Mouse (Mus musculus): ENCODE measurements at regions not wholly inside any gene's neighbourhood (a gene's known extent, or its start where the extent isn't known, plus 50 kb on each side); places are given as distances from the start of the nearest gene placed in this dataset.

GRCm38 (mm10) chr10:119016104-119016503 is 146.1 kb upstream of the Dyrk2 start:
- DNase-seq (ENCODE audit: low spot score): no peak

DNA sequence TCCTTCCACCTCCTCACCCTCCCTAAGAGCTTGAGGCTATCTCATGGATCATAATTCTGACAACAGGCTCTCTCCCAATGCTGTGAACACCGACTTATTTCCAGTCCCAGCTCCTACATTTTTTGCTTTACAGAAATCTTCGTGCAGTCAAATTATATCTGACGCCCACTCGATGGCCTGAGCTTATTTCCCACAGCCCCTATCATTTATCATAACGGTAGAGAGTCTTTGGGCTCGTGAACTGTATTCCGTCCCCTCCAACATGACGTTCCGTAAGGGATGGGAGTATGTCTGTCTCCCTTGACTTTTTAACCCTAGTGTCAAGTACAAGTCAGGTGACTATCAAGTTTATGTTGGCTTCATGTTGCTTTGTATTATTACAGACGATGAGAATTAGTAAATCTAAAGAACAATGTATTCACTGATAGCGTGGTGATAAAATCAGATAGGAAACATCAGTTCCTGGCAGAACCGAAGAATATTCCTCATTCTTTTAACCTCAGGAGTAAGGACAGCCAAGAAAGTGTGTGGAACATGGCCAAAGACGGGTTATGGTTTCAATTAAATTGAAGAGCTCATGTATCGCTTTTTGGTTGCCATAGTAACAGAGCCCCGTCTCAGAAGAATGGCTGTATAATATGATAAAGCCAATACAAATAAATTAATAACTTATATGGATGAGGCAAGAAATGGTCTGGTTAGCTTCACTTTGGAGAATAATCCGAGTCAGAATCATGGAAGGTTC is 145.5 kb upstream of the Dyrk2 start:
- DNase-seq (ENCODE audit: low spot score): no peak

DNA sequence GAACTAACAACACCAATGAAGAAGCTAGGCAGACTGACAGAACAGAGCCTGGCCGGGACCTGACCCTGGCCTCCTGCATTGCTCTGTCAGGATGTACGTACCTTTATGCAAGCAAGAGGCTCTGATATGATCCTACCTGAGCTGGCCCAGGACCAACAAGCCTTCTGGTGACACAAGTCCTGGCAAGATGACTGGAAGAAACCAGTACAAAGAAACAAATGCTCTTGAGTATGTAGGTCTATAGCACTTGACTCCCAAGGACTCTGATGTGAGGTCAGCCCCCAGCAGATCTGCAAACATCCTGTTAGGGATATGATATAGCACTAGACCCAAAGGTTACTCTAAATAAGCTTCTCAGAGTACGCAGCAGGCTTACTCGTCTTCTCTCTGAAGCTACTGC is 144.7 kb upstream of the Dyrk2 start:
- DNase-seq (ENCODE audit: low spot score): no peak

DNA sequence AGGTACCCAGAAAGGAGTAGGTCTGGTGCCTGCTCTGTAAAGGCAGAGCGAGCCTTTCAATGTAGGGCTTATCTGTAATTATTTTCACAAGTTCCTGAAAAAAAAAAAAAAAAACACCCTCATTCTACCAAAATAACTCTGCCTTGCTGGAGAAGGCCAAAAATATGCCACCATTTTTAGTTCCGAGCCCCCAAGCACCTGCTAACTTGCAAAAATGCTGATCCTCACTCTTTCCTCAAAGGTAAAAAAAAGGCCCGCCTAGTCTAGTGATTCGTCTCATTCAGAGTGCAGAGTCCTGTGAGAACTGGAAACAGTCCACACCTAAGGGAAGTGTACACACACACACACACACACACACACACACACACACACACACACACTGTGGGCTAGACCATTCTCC is 143.7 kb upstream of the Dyrk2 start:
- no peak for DNase-seq (ENCODE audit: low spot score)

DNA sequence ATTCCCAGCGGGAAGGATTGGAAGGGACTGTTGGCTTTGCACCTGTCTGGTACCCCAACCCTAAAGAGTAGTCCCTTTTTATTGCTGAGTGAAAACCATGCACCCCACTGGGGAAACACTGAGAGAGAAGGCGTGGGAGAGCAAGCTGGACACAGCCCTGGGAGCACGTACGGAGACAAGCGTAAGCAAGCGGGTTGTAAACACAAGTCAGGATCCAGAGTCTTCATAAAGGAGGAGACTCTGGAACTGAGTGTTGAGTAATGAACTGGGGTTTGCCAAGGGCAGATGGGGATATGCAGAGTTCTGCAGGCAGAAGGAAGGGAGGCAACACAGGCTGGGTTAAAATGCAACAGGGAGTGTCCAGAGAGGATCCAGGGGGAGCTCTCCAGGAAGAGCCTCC is 141.5 kb upstream of the Dyrk2 start:
- no peak for DNase-seq (ENCODE audit: low spot score)

DNA sequence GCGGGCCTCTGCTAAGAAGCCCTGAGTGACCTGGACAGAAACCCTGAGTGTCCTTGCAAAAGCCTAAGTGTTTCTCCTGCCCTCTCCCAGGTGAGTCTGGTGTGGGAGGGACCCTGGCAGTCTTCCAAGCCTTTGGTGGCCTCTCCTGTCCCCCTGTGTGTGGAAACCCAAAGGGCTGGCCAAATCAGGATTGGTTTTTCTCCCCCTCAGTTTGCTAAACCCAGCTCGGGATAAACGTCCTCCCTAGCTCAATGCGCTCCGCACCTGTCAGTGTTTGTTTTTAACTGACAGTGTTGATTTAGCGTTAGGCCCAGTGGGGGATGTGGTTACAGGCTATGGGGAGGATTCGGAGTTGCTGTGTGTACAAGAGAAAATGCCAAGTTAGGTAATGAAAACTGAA is 140.9 kb upstream of the Dyrk2 start:
- DNase-seq (ENCODE audit: low spot score): no peak

GRCm38 (mm10) chr10:119006866-119007575 is 137.0 kb upstream of the Dyrk2 start:
- no peak for DNase-seq (ENCODE audit: low spot score)

GRCm38 (mm10) chr10:119005491-119005890 is 135.5 kb upstream of the Dyrk2 start:
- no peak for DNase-seq (ENCODE audit: low spot score)

DNA sequence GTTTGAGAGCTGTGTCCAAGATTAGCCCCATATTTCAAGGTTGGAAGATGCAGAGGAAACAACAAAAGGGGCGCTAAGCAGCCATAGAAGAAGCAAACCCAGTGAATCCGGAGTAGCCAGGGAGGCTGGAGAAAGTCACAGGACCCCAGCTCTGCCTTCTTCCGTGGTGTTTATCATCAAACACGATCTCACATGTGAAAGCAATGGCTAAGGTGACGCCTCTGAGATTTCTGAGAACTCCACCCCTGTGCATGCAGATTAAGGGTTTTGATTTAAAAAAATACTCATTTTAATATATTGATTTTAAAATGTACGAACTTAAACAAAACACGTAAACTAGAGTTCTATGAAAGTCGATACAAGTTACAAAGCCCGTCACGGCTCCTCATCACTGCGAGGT is 134.4 kb upstream of the Dyrk2 start:
- DNase-seq (ENCODE audit: low spot score): no peak

DNA sequence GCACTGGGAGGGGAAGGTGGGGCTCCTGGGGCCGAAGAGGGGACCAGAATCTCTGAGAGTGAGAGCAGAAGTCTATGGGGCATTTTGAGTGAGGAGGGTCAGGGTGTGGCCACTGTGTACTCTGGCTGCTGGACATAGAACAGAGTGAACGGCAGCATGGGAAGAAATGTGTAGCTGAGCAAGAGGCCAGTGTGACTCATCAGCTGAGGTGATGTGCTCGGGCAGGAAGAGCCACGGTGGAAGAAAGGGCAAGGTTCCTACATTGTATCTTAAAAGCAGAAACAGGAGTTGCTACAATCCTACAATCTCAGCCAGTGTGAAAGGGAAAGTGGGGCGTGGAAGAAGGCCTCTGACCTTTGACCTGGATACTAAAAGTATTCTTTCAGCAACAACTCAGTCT is 133.8 kb upstream of the Dyrk2 start:
- DNase-seq (ENCODE audit: low spot score): no peak

- no peak for DNase-seq (ENCODE audit: low spot score)
These were observed 133.0 kb upstream of the Dyrk2 start for GRCm38 (mm10) chr10:119003042-119003441.

DNA sequence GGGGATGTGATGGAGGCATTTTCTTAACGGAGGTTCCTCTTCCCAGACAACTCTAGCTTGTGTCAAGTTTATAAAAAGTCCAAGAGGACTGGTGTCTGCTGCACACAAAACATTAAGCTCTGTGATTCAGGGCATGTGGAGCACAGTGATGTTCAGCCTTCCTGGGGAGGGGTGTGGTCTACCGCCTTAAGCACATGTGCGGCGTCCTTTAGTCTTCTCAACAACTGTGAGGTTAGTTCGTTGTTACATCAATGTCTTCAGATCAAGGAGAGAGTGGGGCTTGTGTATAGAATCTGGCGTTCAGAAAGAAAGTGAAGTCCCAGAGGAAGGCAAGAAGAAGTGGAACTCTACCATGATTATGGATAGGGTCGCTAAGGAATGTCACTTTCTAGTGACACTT is 131.9 kb upstream of the Dyrk2 start:
- no peak for DNase-seq (ENCODE audit: low spot score)

GRCm38 (mm10) chr10:119001000-119001780 is 131.2 kb upstream of the Dyrk2 start:
- no peak for DNase-seq (ENCODE audit: low spot score)

DNA sequence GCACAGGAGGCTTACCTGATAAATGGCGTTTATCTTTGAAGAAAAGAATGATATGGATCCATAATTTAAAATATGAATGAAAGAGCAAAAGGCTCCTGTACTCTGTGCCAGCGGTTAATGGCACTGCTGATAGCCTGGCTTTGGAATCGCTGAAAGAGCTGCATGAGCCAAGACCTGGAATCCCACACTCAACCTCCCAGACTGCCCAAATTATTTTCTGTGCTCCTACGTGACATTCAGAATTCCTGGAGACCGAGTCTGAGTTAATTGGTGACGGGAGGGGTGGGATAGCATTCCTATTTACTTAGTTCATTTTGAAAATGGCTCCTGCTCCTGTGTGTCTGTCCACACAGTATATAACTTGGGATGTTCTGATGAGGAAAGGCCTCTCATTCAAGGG is 129.0 kb upstream of the Dyrk2 start:
- DNase-seq (ENCODE audit: low spot score): no peak

GRCm38 (mm10) chr10:118997034-118997433 is 127.0 kb upstream of the Dyrk2 start:
- DNase-seq (ENCODE audit: low spot score): no peak

DNA sequence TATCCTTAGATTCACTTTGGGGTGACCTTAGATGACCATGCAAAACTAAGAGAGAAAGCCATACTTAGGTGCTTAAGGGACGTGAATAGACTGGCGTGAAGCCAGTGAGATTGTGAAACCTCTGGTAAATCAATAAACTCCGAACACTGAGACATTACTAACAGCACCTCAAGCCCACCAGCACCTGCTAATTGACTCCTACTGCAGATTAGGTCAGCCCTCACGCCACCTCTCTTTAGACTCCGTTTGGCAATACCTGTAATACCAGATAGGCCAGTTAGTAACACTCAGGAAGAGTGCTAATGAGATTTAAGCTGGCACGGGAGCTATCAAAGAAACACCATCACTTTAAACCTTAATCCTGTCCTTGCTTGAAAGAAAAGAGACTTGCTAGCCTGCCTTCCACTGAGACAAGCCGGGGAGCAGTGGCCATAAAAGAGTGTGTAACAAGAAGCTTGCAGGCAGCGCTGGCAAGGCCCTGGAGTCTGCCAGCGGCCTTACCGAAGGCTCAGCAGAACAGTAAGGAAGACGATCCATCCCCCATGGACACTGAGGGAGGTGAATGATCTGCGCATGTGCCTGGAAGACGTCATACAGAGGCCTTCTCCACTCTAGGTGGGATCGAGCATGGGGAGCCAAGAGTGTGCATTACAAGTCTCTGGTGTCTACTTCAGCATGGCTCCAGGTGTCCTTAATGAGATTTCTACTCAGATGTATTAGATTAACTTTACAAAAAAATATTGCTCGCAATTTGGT is 124.0 kb upstream of the Dyrk2 start:
- DNase-seq (ENCODE audit: low spot score): no peak

DNA sequence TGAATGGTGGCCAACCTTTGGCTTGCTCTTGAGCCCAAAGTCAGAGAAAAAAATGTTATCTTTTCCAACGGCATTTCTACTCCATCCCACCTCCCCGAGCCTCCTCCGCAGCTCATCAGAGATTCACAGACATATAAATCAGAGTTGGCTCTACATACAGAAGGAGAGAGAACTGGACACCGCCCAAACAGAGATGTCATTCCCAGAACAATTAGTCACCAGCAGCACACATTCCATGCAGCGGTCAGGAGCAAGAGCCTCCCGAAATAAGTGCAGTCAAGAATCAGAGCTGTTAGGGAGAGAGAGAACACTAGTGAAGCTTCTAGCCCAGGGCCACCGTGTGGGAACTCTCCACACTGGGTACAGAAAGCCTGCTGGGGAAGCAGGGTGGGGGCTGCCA is 121.2 kb upstream of the Dyrk2 start:
- no peak for DNase-seq (ENCODE audit: low spot score)

- DNase-seq (ENCODE audit: low spot score): no peak
These were observed 120.5 kb upstream of the Dyrk2 start for GRCm38 (mm10) chr10:118990500-118990899.

GRCm38 (mm10) chr10:118989812-118990211 is 119.8 kb upstream of the Dyrk2 start:
- no peak for DNase-seq (ENCODE audit: low spot score)

DNA sequence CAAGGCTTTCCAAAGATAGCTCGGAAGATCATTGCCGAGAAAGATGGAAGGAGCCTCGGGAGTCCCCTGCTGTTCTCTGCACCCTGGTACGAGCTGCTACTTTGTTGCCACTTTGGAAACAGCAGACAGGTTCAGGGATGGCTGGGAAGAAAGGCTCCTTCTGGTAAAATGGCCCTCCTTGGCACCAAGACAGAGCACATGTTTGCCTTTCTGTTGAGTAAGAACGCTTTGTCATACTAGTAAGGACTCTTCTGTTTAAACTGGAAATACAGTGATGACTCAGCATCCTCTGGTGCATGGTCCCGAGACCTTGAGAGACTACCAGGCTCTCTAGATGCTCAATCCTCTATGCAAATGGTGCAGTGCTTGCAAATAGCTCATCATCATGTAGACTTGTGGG is 118.2 kb upstream of the Dyrk2 start:
- DNase-seq (ENCODE audit: low spot score): no peak

DNA sequence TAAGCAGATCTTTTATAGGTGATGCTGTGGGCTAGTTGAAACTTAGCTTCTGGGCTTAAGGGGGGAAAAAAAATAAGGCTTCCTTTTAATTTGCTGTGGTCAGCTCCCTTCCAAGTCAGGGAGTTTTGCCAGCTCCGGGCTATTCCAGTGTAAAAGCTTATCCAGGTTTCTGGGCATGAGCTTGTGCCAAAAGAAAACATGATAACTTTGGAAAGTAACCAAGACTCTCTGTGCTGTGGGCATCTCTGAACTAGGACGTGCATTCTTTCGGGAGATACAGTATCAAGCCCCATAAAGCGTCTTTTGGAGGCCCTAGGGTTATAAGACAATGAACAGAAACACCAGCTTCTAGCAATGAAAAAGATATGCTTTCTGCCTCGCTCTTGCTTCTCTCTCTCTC is 114.6 kb upstream of the Dyrk2 start:
- DNase-seq (ENCODE audit: low spot score): no peak

DNA sequence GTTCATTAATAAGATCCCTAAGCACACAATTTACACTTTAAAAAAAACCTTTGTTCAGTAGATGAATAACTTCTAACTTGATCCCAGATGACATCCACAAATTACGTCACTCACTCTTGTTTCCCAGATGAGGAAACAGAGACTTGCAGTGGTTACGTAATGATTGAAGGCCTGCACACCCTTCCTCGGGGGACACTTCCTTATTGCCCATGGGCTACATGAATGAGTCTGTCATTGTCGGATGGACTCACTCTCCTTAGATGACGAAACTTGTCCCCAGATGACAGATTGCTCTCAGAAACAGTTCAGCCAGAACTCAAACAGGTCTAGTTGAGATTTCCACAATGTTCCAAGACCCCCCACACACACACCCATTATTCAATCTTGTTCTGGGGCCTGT is 111.4 kb upstream of the Dyrk2 start:
- DNase-seq (ENCODE audit: low spot score): no peak
